Mouse (Mus musculus): ENCODE measurements around the gene Gm49395.

Gm49395 gene

GRCm38 (mm10) chr13:114987161-114987560, 114.6 kb downstream of the Gm49395 start:
- no peak for DNase-seq (ENCODE audit: low spot score)
